Mouse (Mus musculus) neutrophil, adult 83 days (primary cell): ENCODE data around the gene Myh15. TPM values are rescaled to one million over a fixed set of nuclear protein-coding genes. Genes with fewer than 3 reads are reported as not detected.

ENCODE experiments used
- total RNA-seq, 2 experiments: library from RNA; stranded (reverse); gene quantifications; one replicate each; pipeline ENCODE4 v1.2.4; 2023

Myh15 gene
- not detected for total RNA-seq

DNA sequence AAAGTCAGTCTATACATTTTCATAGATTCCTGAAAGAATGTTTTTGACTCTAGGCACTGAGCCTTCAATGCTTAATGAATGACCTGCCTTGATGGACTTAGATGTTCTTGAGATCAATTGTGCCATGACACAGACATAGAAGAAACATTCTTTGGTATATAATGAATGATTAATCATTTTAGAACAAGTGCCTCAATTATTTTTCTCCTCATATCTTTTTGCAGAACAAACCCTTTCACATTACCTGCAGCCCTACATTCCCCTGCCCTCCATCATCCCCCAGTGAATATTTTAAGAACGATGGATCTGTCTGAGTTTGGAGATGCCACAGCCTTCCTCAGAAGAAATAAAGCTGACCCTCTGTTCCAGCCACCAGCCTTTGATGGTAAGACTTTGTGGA lies at the start of gene Myh15:
Myh15 (plus strand) TSS at position 301 of the 400 bp plus-strand sequence.

Other genes starting within 250 kb of the Myh15 start
- gene Retnlb, start 240.6 kb upstream of the Myh15 start, total RNA-seq, result 1 to 10 TPM in 1 of 2 experiments, not detected in 1; 1.6 TPM
- not detected for gene Retnla, start 214.9 kb upstream of the Myh15 start, total RNA-seq
- 1,000 to 10,000 TPM; 8,025 to 8,515 TPM for gene Retnlg, start 184.9 kb upstream of the Myh15 start, total RNA-seq
- 1 to 10 TPM; 7.2 to 8.8 TPM for gene Dzip3, start 63.3 kb upstream of the Myh15 start, total RNA-seq
- 10 to 100 TPM; 33.5 to 35.4 TPM for gene Cip2a, start 63.3 kb upstream of the Myh15 start, total RNA-seq